Mouse (Mus musculus) CH12.LX (cell line): ENCODE data around the gene Ddx27. TPM values are rescaled to one million over a fixed set of nuclear protein-coding genes. Genes with fewer than 3 reads are reported as not detected.

ENCODE experiments used
- DNase-seq: peaks from one replicate; pipeline ENCODE4 v3.0.0-alpha.2; 2013; ENCODE audit errors: extremely low read depth
- H3K27ac ChIP-seq: 2 replicates; pipeline ENCODE4 v1.5.1; 2012; ENCODE audit warnings: low read depth, mild to moderate bottlenecking, control low read depth, moderate library complexity; ENCODE audit not compliant: insufficient read depth
- H3K27me3 ChIP-seq: replicated peaks from 2 replicates; pipeline ENCODE3; 2012; ENCODE audit warnings: inconsistent platforms
- H3K36me3 ChIP-seq, 2 experiments: replicated peaks in 1 of 2; 2 replicates each; pipeline versions ENCODE3 to v1.6.1; 2012; ENCODE audit warnings: inconsistent platforms in 1 of 2, low read length in 1 of 2, mild to moderate bottlenecking in 1 of 2, mixed read lengths in 1 of 2, moderate library complexity in 1 of 2; ENCODE audit not compliant: control insufficient read depth in 1 of 2, insufficient read depth in 1 of 2
- H3K4me1 ChIP-seq, 2 experiments: 2 replicates each; pipeline ENCODE4 v1.6.1; 2012; ENCODE audit warnings: inconsistent platforms in 1 of 2, moderate library complexity in 1 of 2; ENCODE audit not compliant: insufficient read depth in 2 of 2, control insufficient read depth in 1 of 2
- H3K4me2 ChIP-seq: 2 replicates; pipeline ENCODE4 v1.6.1; 2012; ENCODE audit warnings: low read depth, mild to moderate bottlenecking, control low read depth; ENCODE audit not compliant: poor library complexity, insufficient read depth, severe bottlenecking
- H3K4me3 ChIP-seq, 3 experiments: fragments of 150-350 bp in 1 of 3; sonication (generic) in 1 of 3; replicated peaks in 1 of 3; 2 replicates each; pipeline versions ENCODE3 to v1.5.1; 2011 to 2012; ENCODE audit warnings: low read depth in 2 of 3, low read length in 2 of 3, mild to moderate bottlenecking in 2 of 3, moderate library complexity in 2 of 3, control low read depth in 1 of 3, improper control_type of control experiment in 1 of 3, inconsistent platforms in 1 of 3, mixed read lengths in 1 of 3; ENCODE audit not compliant: poor library complexity in 1 of 3
- H3K79me2 ChIP-seq: replicated peaks from 2 replicates; pipeline ENCODE4 v1.6.1; 2012; ENCODE audit warnings: mild to moderate bottlenecking, moderate library complexity; ENCODE audit not compliant: control insufficient read depth, poor library complexity, insufficient read depth, severe bottlenecking; ENCODE audit errors: extremely low read depth
- H3K9ac ChIP-seq: 2 replicates; pipeline ENCODE4 v1.6.1; 2012; ENCODE audit warnings: low read depth, mild to moderate bottlenecking, control low read depth, moderate library complexity; ENCODE audit not compliant: insufficient read depth
- H3K9me3 ChIP-seq: replicated peaks from 2 replicates; pipeline ENCODE3; 2012; ENCODE audit warnings: low read length, inconsistent platforms, mixed read lengths
- BHLHE40 ChIP-seq: IDR thresholded peaks from 2 replicates; pipeline ENCODE4 v1.6.1; 2011; ENCODE audit warnings: mild to moderate bottlenecking, low read depth, low read length, improper control_type of control experiment
- CHD2 ChIP-seq: IDR thresholded peaks from 2 replicates; pipeline ENCODE4 v1.6.1; 2011; ENCODE audit warnings: low read length, improper control_type of control experiment
- ELF1 ChIP-seq: IDR thresholded peaks from 2 replicates; pipeline ENCODE4 v1.6.1; 2014; ENCODE audit warnings: low read depth, mild to moderate bottlenecking, inconsistent platforms, low read length, improper control_type of control experiment
- EP300 ChIP-seq: IDR thresholded peaks from 2 replicates; pipeline ENCODE4 v1.6.1; 2011; ENCODE audit warnings: low read length, improper control_type of control experiment
- GABPA ChIP-seq: IDR thresholded peaks from 2 replicates; pipeline ENCODE4 v1.6.1; 2012; ENCODE audit warnings: low read depth, low read length, improper control_type of control experiment, inconsistent platforms; ENCODE audit not compliant: insufficient replicate concordance
- IRF4 ChIP-seq: IDR thresholded peaks from 2 replicates; pipeline ENCODE4 v1.6.1; 2014; ENCODE audit warnings: low read depth, mild to moderate bottlenecking, inconsistent platforms, low read length, improper control_type of control experiment
- JUND ChIP-seq: conservative IDR thresholded peaks from 2 replicates; pipeline ENCODE4 v1.6.1; 2011; ENCODE audit warnings: low read depth, low read length, improper control_type of control experiment
- MAZ ChIP-seq: IDR thresholded peaks from 2 replicates; pipeline ENCODE4 v1.6.1; 2012; ENCODE audit warnings: low read depth, mild to moderate bottlenecking, inconsistent platforms, low read length, improper control_type of control experiment, moderate library complexity
- NRF1 ChIP-seq: IDR thresholded peaks from 2 replicates; pipeline ENCODE4 v1.6.1; 2014; ENCODE audit warnings: low read depth, mild to moderate bottlenecking, inconsistent platforms, low read length, improper control_type of control experiment, moderate library complexity
- POLR2AphosphoS2 ChIP-seq: IDR thresholded peaks from 2 replicates; pipeline ENCODE4 v1.6.1; 2011; ENCODE audit warnings: low read depth, low read length, improper control_type of control experiment
- RAD21 ChIP-seq: IDR thresholded peaks from 2 replicates; pipeline ENCODE4 v1.6.1; 2011; ENCODE audit warnings: low read depth, mild to moderate bottlenecking, low read length, improper control_type of control experiment, moderate library complexity
- TBP ChIP-seq: conservative IDR thresholded peaks from 2 replicates; pipeline ENCODE4 v1.6.1; 2011; ENCODE audit warnings: low read depth, low read length, improper control_type of control experiment
- TCF12 ChIP-seq: IDR thresholded peaks from 2 replicates; pipeline ENCODE4 v1.6.1; 2014; ENCODE audit warnings: low read depth, mild to moderate bottlenecking, inconsistent platforms, low read length, improper control_type of control experiment
- UBTF ChIP-seq: IDR thresholded peaks from 2 replicates; pipeline ENCODE4 v1.6.1; 2012; ENCODE audit warnings: low read depth, mild to moderate bottlenecking, inconsistent platforms, low read length, improper control_type of control experiment, moderate library complexity
- USF2 ChIP-seq: conservative IDR thresholded peaks from 2 replicates; pipeline ENCODE4 v1.6.1; 2011; ENCODE audit warnings: low read depth, low read length, improper control_type of control experiment
- ZMIZ1 ChIP-seq: IDR thresholded peaks from 2 replicates; pipeline ENCODE4 v1.6.1; 2012; ENCODE audit warnings: low read depth, mild to moderate bottlenecking, inconsistent platforms, low read length, improper control_type of control experiment
- dilution Hi-C: fragments of 300-500 bp; cut with MboI; formaldehyde crosslinking; loops from 2 replicates; pipeline ENCODE4 v1.14.3; 2020; ENCODE audit warnings: low sequenced_read_pairs; ENCODE audit not compliant: extremely low pct_unique_long_range_greater_than_20kb, extremely low pct_ligation_motif_present
- in situ Hi-C: fragments of 300-500 bp; cut with MboI; formaldehyde crosslinking; loops from 3 replicates; pipeline ENCODE4 v1.14.3; 2019; ENCODE audit warnings: low sequenced_read_pairs, low pct_ligation_motif_present, low pct_unique_long_range_greater_than_20kb, mixed read lengths
- polyA plus RNA-seq: library from polyadenylated mRNA; unstranded; fragments of >175 nt; gene quantifications from 2 replicates; pipeline ENCODE4 v1.2.1, GENCODE M21; 2012; ENCODE audit warnings: low read depth; ENCODE audit not compliant: insufficient read length
- total RNA-seq, 2 experiments: library from RNA; depleted of rRNA; stranded (reverse); fragments of 300-350 nt in 1 of 2; fragments of >200 nt in 1 of 2; gene quantifications; 2 replicates each; pipeline ENCODE4 v1.2.3; 2012 to 2014

Ddx27 gene
- total and polyA plus RNA-seq, 3 experiments = 139 to 224 (median 157) TPM

DNA sequence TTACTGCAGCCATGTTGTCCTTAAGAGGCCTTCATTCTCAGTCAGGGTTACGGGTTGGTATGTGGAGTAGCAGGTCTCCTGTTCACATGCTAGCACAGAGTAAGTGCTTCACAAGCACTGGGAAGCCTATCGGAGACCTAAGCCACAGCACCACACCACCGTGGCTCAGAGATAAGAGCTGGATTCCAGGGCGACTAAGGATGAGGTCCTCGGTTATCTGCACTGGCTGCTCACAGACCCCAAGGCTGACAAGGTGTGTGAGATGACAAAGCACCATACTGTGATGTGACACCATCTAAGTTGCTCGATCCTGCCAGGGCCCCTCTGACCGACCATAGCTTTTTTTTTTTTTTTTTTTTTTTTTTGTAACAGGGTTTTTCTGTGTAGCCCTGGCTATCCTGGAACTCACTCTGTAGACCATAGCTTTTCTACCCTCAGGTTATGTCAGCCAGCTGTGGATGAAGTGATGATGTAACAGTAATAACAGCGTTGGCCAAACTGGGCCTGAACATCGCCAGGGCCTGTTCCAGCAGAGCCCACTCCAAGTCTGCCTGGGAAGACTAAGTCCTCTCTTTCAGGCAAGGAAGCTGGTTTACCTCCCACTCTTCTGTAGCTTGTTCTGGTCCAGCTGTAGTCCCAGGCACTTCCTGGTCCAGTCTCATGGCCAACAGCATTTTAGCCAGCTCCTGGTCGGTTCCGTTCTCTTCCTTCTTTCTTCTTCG, 28.6 kb downstream of the Ddx27 start:
- H3K4me2 ChIP-seq = no peak overlapping the region
- no peak overlapping the region for H3K27ac ChIP-seq
- no peaks in the 10 kb centered on the region for H3K79me2 ChIP-seq
- no peaks in the 10 kb centered on the region for H3K9me3 ChIP-seq
- no peak for DNase-seq
- H3K4me3 ChIP-seq = no peak overlapping the region
- no peak overlapping the region for H3K9ac ChIP-seq
- no peak for TF ChIP-seq BHLHE40
- peaks cover 73 to 93% of the 10 kb centered on the region in 2 experiments for H3K36me3 ChIP-seq
- in situ Hi-C loops (no loop called here), dilution Hi-C loops (no loop called here)
- no peaks in the 10 kb centered on the region for H3K27me3 ChIP-seq
- H3K4me1 ChIP-seq = peaks cover 0 to 4% of the 10 kb centered on the region in 2 experiments; a peak in 1 of 4 replicates

DNA sequence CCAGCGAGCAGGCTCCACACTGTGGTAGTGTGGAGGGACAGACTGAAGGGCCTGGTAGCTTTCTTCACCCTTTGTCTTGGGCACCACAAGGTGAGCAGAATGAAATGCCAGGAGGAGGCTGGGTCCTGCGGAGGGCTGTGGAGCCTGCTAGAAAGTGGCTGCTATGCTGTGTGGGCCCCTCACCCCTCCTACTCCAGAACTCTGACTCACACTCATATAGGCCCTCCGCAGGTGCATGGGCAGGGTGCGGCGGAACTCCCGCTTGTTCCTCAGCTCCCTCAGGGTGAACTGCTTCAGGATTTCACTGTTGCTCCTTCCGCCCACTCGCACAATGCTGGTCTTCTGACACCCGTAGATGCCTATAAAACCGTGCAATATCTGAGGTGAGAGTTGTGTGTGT, 33.2 kb downstream of the Ddx27 start:
- Histone ChIP-seq H3K4me3 (no peak overlapping the region), H3K79me2 (no peaks in the 10 kb centered on the region; the same call in none of the 2 replicates), H3K9me3 (no peaks in the 10 kb centered on the region), H3K4me2 (no peak overlapping the region), H3K27ac (no peak overlapping the region), H3K4me1 (peaks cover 0 to 4% of the 10 kb centered on the region in 2 experiments; a peak in 2 of 4 replicates), H3K36me3 (peaks cover 52 to 84% of the 10 kb centered on the region in 2 experiments), H3K27me3 (no peaks in the 10 kb centered on the region), H3K9ac (no peak overlapping the region)
- DNase-seq = no peak
- dilution Hi-C loops = no loop called here
- in situ Hi-C loops = no loop called here
- no peak for TF ChIP-seq CHD2
- no peak for TF ChIP-seq USF2
- TF ChIP-seq MAZ = no peak
- TF ChIP-seq GABPA = no peak
- no peak for TF ChIP-seq ELF1

DNA sequence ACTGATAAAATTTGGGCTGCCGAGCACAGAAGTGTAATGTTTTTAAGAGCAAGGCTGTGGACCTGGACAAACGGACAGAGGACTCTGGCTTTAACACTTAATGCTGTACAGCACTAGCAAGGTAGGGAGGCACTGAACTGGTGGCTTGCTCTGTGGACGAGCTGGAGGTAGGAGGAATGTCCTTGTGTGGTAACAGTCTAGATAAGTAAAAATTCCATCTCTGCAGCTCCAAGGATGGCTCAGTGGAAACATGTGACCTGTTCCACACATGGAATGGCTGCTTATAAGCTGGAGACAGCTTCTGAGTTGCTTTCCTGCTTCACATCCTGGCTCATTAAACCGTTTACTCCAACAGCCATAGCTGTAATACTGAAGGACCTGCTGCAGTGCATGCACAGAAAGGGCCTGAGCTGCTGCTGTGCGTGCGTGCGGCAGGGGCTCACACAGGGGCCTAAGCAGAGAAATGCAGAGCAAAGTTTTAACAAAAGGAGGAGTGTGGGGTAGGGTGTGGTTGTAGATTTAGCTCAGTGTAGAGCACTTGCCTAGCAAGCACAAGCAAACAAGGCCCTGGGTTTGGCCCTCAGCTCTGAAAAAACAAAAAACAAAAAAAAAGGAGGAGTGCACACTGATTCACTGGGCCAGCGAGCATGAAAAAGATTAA, 33.8 kb downstream of the Ddx27 start:
- H3K4me1 ChIP-seq = peaks cover 0 to 10% of the 10 kb centered on the region in 2 experiments; a peak in 2 of 4 replicates

More for the DNA sequence above, 33.8 kb downstream of the Ddx27 start:
- H3K4me2 ChIP-seq = no peak overlapping the region
- no peak overlapping the region for H3K9ac ChIP-seq
- dilution Hi-C loops (no loop called here), in situ Hi-C loops (no loop called here)
- DNase-seq = no peak
- H3K9me3 ChIP-seq = no peaks in the 10 kb centered on the region
- H3K27ac ChIP-seq = no peak overlapping the region
- peaks cover 47 to 84% of the 10 kb centered on the region in 2 experiments for H3K36me3 ChIP-seq
- H3K79me2 ChIP-seq = no peaks in the 10 kb centered on the region; the same call in none of the 2 replicates
- no peaks in the 10 kb centered on the region for H3K27me3 ChIP-seq
- no peak overlapping the region for H3K4me3 ChIP-seq
- TF ChIP-seq POLR2AphosphoS2 = no peak
- no peak for TF ChIP-seq TCF12
- TF ChIP-seq JUND = no peak
- TF ChIP-seq ZMIZ1 = no peak
- TF ChIP-seq RAD21 = no peak
- no peak for TF ChIP-seq ELF1
- TF ChIP-seq TBP = no peak
- no peak for TF ChIP-seq IRF4
- TF ChIP-seq EP300 = no peak
- no peak for TF ChIP-seq NRF1
- TF ChIP-seq UBTF = no peak
- no peak for TF ChIP-seq CHD2
